Mouse (Mus musculus) common myeloid progenitor, adult 5-6 weeks (primary cell): ENCODE data around the gene Avpr1b. TPM values are rescaled to one million over a fixed set of nuclear protein-coding genes. Genes with fewer than 3 reads are reported as not detected.

Experiments used
- ATAC-seq: replicated peaks from 2 replicates; pipeline ENCODE4 v1.8.0; 2016; ENCODE audit warnings: low read depth, mild to moderate bottlenecking, moderate TSS enrichment, inconsistent platforms; ENCODE audit not compliant: poor library complexity, severe bottlenecking
- total RNA-seq: library from RNA; stranded (forward); fragments of 200-1000, 187-1606 nt; gene quantifications from 2 replicates; pipeline ENCODE4 v1.2.3, GENCODE M21; 2017

The Avpr1b gene
- total RNA-seq, result not detected in 2 replicates

DNA sequence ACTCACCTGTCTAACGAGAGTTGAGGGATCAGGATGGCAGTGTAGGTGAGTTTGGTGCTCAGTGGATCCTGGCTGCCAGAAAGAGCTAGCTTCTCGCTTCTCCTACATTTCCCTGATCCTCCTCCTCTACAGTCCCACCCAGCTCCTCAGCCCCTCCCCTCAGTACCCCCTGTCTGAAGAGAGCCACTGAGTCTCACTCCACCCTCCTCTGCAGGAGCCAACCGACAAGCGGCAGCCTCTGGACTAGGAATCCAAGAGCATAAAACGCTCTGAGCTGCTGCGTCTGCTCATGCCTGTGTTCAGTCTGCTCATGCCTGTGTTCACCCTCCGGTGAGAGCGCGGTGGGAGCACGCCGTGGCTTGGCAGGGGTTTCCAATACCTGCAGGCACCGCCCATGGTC, at the start of gene Avpr1b:
TSS of gene Avpr1b (plus strand) at position 335 of the 400 bp plus-strand sequence.
- no peak for ATAC-seq

DNA sequence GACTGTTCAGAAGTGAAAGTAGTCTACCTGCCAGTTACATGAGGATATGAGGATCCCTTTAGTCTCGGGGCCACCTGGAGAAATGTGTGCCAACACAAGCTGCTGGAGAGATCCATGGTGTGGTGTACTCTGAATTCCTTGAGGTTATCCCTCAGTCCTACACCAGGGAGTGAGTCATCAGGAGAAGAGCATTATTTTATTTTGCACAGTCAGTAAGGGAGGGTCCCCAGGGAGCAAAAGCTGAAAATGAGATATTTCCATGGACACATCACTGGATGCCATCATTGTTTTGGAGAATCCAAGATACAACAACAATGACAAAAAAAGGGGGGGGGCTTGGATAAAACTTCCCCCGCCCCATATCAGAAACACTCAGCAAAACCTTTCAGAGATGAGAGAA, 47.1 kb upstream of the Avpr1b start:
- no peak for ATAC-seq

- no peak for ATAC-seq
These were observed 45.6 kb upstream of the Avpr1b start for GRCm38 (mm10) chr1:131553428-131553827.

DNA sequence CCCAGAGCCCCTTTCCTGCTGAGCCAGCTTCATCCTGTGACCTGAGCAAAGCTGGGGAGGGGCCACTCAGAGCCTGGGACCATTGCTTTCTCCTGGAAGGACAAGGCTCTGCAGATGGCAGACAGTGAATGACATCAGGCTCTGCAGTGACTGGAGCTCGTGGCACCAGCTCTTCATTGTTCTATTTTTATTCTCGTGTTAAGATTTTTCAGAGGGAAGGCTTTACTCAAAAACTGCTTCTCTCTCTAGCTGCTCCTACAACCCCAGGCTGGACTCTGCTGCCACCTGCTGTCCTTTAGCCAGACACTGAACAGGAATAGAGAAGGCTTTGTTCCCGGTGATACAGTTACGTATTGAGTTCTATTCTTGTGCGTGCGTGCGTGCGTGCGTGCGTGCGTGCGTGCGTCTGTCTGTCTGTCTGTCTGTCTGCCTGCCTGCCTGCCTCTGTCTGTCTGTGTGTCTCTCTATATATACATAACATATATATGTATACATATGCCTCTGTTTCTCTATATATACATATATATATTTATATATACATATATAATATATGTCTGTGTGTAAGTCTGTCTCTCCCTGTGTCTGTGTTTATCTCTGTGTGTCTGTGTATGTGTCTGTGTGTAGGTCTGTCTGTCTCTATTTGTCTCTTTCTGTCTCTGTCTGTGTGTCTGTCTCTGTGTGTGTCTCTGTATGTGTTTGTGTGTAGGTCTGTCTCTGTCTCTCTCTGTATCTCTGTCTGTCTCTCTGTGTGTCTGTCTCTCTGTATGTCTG, 43.8 kb upstream of the Avpr1b start:
- peak; percentile 100 for ATAC-seq

DNA sequence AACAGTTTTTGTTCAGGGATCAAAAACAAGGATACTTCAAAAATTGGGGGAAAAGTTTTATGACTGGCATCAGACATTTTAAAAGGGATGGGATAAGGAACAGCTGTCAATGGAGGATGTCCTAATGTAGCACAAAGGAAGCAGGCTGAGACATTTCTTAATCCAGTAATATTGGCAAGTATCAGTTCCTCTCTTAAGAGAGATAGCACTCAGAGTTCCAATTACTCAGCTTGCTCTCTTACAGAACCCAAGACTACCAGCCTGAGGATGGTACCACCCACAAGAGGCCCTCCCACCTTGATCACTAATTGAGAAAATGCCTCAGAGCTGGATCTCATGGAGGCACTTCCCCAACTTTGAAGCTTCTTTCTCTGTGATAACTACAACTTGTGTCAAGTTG, 38.5 kb upstream of the Avpr1b start:
- no peak for ATAC-seq

GRCm38 (mm10) chr1:131562081-131562480, 37.0 kb upstream of the Avpr1b start:
- ATAC-seq, result no peak

- peak; percentile 78 for ATAC-seq
These were observed 33.0 kb upstream of the Avpr1b start for GRCm38 (mm10) chr1:131566056-131566455.

DNA sequence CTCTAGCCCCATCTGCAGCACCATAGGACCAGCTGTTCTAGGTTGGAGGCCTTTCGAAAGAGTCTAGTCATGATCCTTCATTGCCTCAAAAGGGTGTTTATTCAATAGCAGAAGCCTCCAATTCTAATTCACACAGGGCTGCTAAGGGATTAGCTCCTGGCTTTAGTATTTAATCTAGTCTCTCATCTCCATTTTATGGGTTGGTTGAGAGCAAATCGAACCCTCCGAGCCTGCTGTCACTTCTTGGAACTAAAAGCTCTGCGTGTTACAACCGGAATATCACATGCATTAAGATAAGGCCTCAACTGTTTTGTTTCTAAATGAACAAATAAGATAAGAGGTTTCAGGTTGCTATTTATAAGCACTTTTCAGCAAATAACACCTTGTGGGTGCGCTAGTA, 29.3 kb upstream of the Avpr1b start:
- ATAC-seq, result no peak

- ATAC-seq, result no peak
These were observed 28.6 kb upstream of the Avpr1b start for GRCm38 (mm10) chr1:131570391-131570790.

DNA sequence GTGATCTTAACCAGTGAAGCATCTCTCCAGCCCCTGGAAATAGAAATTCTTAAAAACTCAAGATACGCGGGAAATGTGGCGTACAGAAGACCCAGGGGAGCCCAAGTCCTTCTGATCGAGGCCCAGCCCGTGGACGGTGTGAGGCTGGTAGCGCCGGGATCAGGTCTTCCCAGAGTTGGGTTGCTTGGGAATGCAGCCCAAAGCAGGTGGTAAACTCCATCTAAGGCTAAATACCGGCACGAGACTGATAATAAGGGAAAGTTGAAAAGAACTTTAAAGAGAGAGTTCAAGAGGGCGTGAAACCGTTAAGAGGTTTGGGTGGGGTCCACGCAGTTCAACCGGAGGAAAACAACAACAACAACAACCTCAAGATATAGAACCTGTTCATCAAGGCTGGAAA, 25.3 kb upstream of the Avpr1b start:
- ATAC-seq, result peak; percentile 72; the same call in 1 of the 2 replicates

- ATAC-seq, result no peak
These were observed 19.9 kb upstream of the Avpr1b start for GRCm38 (mm10) chr1:131578943-131579680.

- ATAC-seq, result no peak
These were observed 18.6 kb upstream of the Avpr1b start for GRCm38 (mm10) chr1:131580389-131580788.

GRCm38 (mm10) chr1:131583598-131583997, 15.4 kb upstream of the Avpr1b start:
- no peak for ATAC-seq

DNA sequence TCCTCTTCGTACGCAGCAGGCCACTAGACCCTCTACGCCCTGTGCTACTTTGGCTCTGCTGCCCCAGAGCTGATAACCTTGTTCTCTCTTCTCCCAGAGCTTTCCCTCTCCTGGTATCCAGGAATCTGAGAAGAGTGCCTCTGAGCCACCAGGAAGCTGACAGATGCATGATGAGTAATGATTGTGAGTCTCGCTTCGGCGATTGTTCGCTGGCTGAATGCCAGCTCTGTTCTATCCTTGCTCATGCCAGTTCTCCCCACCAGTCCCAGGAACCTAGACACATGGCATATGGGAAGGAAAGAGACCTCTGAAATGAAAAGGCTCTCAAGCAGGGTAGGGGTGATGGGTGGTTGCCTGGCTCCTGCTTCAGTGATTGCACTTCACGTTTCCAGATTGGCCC, 12.2 kb upstream of the Avpr1b start:
- ATAC-seq, result no peak

GRCm38 (mm10) chr1:131600314-131600713, 1.3 kb downstream of the Avpr1b start:
- ATAC-seq, result peak; percentile 60; the same call in 1 of the 2 replicates

DNA sequence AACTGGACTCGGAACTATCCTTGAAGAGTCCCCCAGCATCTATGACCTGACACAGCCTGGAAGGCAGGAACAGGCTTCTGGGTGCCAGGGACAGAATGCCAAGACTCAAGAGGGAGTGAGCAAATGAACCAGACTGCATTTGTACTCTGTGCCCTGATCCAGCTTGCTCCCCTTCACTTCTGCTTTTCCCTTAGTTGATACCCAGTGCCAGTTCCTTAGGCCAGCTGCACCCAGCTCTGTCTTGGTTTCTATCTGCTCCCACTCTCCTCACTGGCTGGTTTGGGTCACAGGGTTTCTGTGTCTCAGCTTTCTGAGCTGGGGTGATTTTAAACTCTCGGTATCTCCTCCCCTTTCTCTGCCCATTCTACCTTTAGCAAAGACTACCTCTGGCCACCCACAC, 7.7 kb downstream of the Avpr1b start:
- peak; percentile 71; the same call in 1 of the 2 replicates for ATAC-seq

GRCm38 (mm10) chr1:131612556-131613155, 13.6 kb downstream of the Avpr1b start:
- ATAC-seq, result no peak

GRCm38 (mm10) chr1:131613361-131614133, 14.5 kb downstream of the Avpr1b start:
- peak; percentile 99 for ATAC-seq

GRCm38 (mm10) chr1:131614641-131615040, 15.6 kb downstream of the Avpr1b start:
- no peak for ATAC-seq

GRCm38 (mm10) chr1:131616131-131616530, 17.1 kb downstream of the Avpr1b start:
- ATAC-seq, result no peak
